Mouse (Mus musculus) kidney, embryonic 15.5 days (tissue): Measurements from ENCODE around the gene 4930467E23Rik. TPM values are rescaled to one million over a fixed set of nuclear protein-coding genes. Genes with fewer than 3 reads are reported as not detected.
"Not testable (repeated sequence)": the region's sequence is repeated elsewhere in the genome, so short reads cannot be mapped to it uniquely, and the experiment has no call there.

Source experiments
- ATAC-seq: fragments of 200-750 bp; cut with Nextera tagmentation; replicated peaks from 2 replicates; pipeline ENCODE4 v1.8.0; 2017; ENCODE audit warnings: moderate TSS enrichment; ENCODE audit not compliant: low FRiP score
- H3K27ac ChIP-seq: fragments of 300-500 bp; sonication (generic); 2 replicates; pipeline ENCODE4 v1.5.1; 2015; ENCODE audit warnings: mild to moderate bottlenecking, inconsistent platforms
- H3K27me3 ChIP-seq: fragments of 300-500 bp; sonication (generic); 2 replicates; pipeline ENCODE4 v1.6.1; 2015; ENCODE audit warnings: inconsistent platforms
- H3K36me3 ChIP-seq: fragments of 300-500 bp; sonication (generic); 2 replicates; pipeline ENCODE4 v1.6.1; 2015; ENCODE audit warnings: inconsistent platforms
- H3K4me1 ChIP-seq: fragments of 300-500 bp; sonication (generic); 2 replicates; pipeline ENCODE4 v1.6.1; 2015; ENCODE audit warnings: inconsistent platforms
- H3K4me2 ChIP-seq: fragments of 300-500 bp; sonication (generic); 2 replicates; pipeline ENCODE4 v1.6.1; 2015; ENCODE audit warnings: moderate library complexity, mild to moderate bottlenecking, inconsistent platforms
- H3K4me3 ChIP-seq: fragments of 300-500 bp; sonication (generic); replicated peaks from 2 replicates; pipeline ENCODE4 v1.5.1; 2015; ENCODE audit warnings: mild to moderate bottlenecking, inconsistent platforms
- H3K9ac ChIP-seq: fragments of 300-500 bp; sonication (generic); 2 replicates; pipeline ENCODE4 v1.6.1; 2015; ENCODE audit warnings: mild to moderate bottlenecking, inconsistent platforms
- H3K9me3 ChIP-seq: fragments of 300-500 bp; sonication (generic); replicated peaks from 2 replicates; pipeline ENCODE4 v1.6.1; 2016; ENCODE audit warnings: inconsistent platforms
- WGBS: fragments of 180-500 bp; shearing (Covaris S2); methylation state at CpG from one replicate; pipeline ENCODE4 v1.1.7; 2015; ENCODE audit warnings: mixed read lengths; 5-methylcytosine and 5-hydroxymethylcytosine counted together
- polyA plus RNA-seq: library from polyadenylated mRNA; unstranded; fragments of >200 nt; fragmentation: Nextera tagmentation; extraction: Ambion mirVana; gene quantifications from 2 replicates; pipeline ENCODE4 v1.2.1, GENCODE M21; 2015

Gene 4930467E23Rik
- polyA plus RNA-seq, 1 experiment from 2014 or later = 0.06 TPM

DNA sequence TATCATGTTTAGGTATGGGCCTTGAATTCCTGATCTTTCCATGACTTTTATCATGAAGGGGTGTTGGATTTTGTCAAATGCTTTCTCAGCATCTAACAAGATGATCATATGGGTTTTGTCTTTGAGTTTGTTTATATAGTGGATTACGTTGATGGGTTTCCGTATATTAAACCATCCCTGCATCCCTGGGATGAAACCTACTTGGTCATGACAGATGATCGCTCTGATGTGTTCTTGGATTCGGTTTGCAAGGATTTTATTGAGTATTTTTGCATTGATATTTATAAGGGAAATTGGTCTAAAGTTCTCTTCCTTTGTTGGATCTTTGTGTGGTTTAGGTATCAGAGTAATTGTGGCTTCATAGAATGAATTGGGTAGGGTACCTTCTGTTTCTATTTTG, 44.1 kb downstream of the 4930467E23Rik start:
- not testable (repeated sequence) for H3K27ac ChIP-seq, H3K4me3 ChIP-seq, H3K9ac ChIP-seq, H3K9me3 ChIP-seq, H3K4me1 ChIP-seq, H3K27me3 ChIP-seq, H3K36me3 ChIP-seq, ATAC-seq, H3K4me2 ChIP-seq
- WGBS = 84% methylated on average over 4 of the region's 4 CpGs

GRCm38 (mm10) chr8:19776311-19776710, 46.9 kb downstream of the 4930467E23Rik start:
- not testable (repeated sequence) for H3K36me3 ChIP-seq, H3K4me1 ChIP-seq, H3K9ac ChIP-seq, H3K4me3 ChIP-seq, H3K4me2 ChIP-seq, ATAC-seq, H3K27me3 ChIP-seq, H3K27ac ChIP-seq, H3K9me3 ChIP-seq

- H3K4me1 ChIP-seq, H3K9ac ChIP-seq, H3K36me3 ChIP-seq, ATAC-seq, H3K9me3 ChIP-seq, H3K4me2 ChIP-seq, H3K27ac ChIP-seq, H3K27me3 ChIP-seq, H3K4me3 ChIP-seq: not testable (repeated sequence)
- 47% methylated on average over 2 of the region's 2 CpGs for WGBS
These were observed 48.1 kb downstream of the 4930467E23Rik start for GRCm38 (mm10) chr8:19777500-19777899.

DNA sequence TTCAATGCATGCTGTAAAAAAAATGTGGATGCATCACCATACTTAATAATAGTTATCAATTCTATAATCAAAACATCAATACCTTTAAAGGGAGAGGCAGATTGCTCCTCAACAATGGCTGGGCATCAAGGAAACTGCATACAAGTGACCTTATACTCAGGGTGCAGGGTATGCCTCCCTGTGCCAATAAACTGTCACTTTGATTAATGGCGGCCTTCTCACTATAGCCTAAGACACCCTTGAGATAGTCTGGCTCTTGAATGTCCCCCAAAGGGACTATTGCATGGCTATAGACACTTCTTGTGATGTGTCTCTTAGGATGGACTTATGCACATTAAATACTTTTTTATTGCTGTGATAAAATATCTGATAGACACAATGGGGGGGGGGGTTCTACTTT, 48.8 kb downstream of the 4930467E23Rik start:
- H3K4me1 ChIP-seq, ATAC-seq, H3K36me3 ChIP-seq, H3K4me3 ChIP-seq, H3K4me2 ChIP-seq, H3K9me3 ChIP-seq, H3K9ac ChIP-seq, H3K27ac ChIP-seq, H3K27me3 ChIP-seq: not testable (repeated sequence)
- WGBS = 39% methylated on average over 1 of the region's 1 CpGs

DNA sequence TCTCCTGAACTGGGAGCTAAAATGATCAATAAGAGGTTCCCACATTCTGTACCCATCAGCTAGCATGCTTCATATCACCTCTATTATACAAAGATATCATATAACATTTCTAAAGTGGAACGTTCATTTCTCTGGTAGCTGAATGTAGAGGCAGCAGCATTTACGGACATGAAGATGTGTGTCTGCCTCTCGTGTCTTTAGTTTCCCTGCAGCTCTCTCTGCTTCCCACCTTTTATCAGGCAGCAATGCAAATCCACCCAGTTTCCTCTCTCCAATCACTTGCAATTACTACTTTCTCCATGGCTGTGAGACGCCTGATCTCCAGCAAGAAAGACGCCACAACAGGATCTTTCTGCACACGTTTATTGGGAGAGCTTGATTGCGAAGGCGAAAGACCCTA, 49.5 kb downstream of the 4930467E23Rik start:
- not testable (repeated sequence) for H3K27ac ChIP-seq, H3K27me3 ChIP-seq, H3K4me1 ChIP-seq, H3K4me2 ChIP-seq, H3K4me3 ChIP-seq, H3K36me3 ChIP-seq, ATAC-seq, H3K9me3 ChIP-seq, H3K9ac ChIP-seq
- 89% methylated on average over 8 of the region's 8 CpGs for WGBS

DNA sequence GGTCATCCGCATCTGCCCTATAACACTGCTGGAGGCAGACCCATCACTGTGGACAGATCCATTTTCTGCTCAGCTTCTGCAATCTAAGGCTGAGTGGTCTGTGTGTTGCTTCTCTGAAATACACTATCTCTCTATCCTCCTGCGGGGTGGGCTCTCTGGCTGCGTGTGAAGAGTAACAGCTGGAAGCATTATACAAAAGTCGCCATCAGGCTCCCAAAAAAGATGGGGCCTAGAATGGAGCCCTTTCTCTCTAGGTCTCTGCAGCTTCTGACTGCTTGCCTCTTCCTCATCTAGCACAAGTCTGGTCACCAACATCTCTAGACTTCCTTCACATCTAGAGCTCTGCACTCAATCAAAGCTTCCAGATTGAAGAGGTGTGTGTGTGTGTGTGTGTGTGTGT, 50.8 kb downstream of the 4930467E23Rik start:
- not testable (repeated sequence) for ATAC-seq, H3K9ac ChIP-seq, H3K36me3 ChIP-seq, H3K27ac ChIP-seq, H3K4me3 ChIP-seq, H3K27me3 ChIP-seq, H3K9me3 ChIP-seq, H3K4me2 ChIP-seq, H3K4me1 ChIP-seq
- 90% methylated on average over 4 of the region's 4 CpGs for WGBS

DNA sequence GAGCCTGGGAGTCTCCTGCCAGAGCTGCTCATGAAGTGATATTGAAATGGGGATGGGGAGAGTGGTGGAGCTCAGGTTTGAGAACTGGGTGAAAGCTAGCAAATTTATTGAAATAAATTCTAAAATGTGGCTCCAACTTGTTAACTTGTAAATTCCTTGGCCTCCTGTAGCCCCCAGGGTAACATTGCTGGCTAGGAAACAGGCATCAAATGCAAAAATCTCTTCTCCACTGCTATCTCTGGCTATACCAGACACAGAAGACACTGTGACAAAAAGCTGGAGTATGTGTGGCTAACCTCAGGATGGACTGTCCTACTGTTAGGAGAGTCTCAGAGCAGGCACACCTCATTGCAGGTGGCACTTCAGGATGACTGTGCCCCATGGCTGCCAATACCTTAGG, 51.3 kb downstream of the 4930467E23Rik start:
- H3K36me3 ChIP-seq, H3K27ac ChIP-seq, H3K4me2 ChIP-seq, ATAC-seq, H3K27me3 ChIP-seq, H3K9me3 ChIP-seq, H3K4me1 ChIP-seq, H3K9ac ChIP-seq, H3K4me3 ChIP-seq: not testable (repeated sequence)

DNA sequence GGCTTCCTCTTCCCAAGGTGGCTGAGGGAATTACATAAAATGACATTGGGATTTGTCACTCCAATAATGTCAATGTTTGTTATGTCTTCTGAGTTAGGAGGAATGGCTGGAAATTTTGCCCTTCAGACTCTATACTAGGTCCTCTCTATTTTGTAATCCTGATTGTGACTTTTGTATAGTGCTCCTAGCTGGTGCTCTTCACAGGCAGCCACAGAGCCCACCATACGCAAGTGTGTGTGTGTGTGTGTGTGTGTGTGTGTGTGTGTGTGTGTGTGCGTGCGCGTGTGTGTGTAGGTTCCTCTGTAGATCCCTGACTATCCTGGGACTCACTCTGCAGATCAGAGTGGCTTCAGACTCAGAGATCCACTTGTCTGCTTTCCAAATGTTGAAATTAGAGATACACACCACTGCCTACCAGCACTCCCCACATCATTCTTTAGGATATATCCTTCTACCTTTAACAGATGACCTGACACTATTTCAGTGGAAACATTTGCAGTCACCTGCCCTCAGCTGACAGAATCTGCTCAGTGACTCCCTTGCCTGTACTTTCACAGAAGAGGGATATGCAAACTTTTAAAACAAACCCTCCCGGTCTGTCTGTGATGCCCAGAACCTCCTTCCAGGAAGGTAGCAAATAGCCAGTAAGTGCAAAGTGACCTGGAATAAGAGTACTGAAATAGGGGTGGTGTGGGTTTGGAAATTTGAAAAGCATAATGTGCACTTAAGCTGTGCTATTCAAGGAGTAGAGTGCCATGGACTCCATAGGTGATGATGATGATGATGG, 52.1 kb downstream of the 4930467E23Rik start:
- H3K9ac ChIP-seq, H3K27ac ChIP-seq, H3K36me3 ChIP-seq, H3K27me3 ChIP-seq, H3K9me3 ChIP-seq, H3K4me3 ChIP-seq, H3K4me2 ChIP-seq, ATAC-seq, H3K4me1 ChIP-seq: not testable (repeated sequence)
- WGBS = 95% methylated on average over 5 of the region's 5 CpGs

DNA sequence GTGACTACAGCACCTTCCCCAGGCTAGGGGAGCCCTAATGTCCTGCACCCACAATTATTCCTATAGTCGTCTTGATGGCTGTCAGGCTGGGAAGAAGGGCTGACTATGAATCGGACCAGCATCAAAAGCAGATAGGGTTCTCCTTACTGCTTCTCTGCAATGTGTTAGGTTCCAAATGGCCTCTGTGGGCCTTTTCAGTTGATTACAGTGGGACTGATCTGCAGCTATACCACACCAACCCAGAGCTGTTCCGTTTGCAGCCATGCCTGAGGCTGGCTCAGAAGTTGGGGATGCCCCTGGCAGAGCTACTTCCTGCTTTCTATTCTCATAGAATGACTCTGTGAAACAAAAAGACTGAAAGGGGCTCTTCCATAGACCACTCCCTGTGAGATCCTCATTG, 53.4 kb downstream of the 4930467E23Rik start:
- not testable (repeated sequence) for H3K9me3 ChIP-seq, H3K27ac ChIP-seq, H3K4me1 ChIP-seq, H3K36me3 ChIP-seq, H3K4me3 ChIP-seq, ATAC-seq, H3K27me3 ChIP-seq, H3K4me2 ChIP-seq, H3K9ac ChIP-seq
- WGBS = 84% methylated on average over 3 of the region's 3 CpGs

- WGBS = 92% methylated on average over 1 of the region's 5 CpGs
- not testable (repeated sequence) for H3K9me3 ChIP-seq, H3K9ac ChIP-seq, H3K27me3 ChIP-seq, H3K4me1 ChIP-seq, H3K4me3 ChIP-seq, H3K27ac ChIP-seq, H3K4me2 ChIP-seq, ATAC-seq, H3K36me3 ChIP-seq
These were observed 54.5 kb downstream of the 4930467E23Rik start for GRCm38 (mm10) chr8:19783860-19784259.

DNA sequence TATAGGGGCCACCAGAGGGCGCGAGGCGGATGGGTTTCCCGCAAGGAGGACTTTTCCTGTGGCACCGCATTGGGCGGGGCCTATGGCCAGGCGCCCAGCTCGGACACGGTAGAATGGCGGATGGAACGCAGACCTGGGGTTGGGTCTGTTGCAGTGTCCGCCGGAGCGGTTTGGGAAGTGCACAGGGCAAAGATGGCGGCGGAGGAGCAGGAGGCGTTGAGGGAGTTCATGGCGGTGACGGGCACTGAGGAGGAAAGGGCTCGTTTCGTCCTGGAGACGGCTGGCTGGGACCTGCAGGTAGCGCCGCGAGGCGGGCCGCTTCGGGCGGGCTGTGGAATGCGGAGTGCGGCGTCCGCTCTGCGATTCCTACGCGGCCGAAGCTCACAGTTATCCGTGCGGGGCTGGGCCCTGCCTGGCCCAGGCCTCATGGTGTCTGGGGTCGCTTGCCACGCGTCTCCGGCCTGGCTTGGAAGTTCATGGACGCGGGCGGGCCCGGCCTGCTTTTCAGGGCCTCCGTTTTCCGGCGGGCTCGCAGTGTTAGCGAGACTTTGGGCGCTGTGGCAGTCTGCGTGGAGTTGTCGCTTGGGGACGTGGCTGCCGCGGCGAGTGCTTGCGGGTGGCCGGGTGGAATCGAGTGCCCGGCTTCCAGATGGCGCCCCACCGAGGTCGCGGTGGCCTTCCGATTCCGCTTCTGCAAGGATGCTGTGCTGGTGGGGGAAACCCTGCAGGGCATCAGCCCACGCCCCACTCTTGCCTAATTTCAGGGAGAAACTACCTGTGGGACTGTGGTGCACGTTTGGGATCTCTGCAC, 55.4 kb downstream of the 4930467E23Rik start:
- ATAC-seq = peak; percentile 100

GRCm38 (mm10) chr8:19792696-19793095, 63.3 kb downstream of the 4930467E23Rik start:
- WGBS = 75% methylated on average over 7 of the region's 7 CpGs
- H3K9ac ChIP-seq, H3K36me3 ChIP-seq, H3K4me1 ChIP-seq, H3K9me3 ChIP-seq, H3K27me3 ChIP-seq, H3K4me2 ChIP-seq, H3K4me3 ChIP-seq, ATAC-seq, H3K27ac ChIP-seq: not testable (repeated sequence)

More for the DNA sequence above, 55.4 kb downstream of the 4930467E23Rik start:
- H3K36me3 ChIP-seq, H3K9me3 ChIP-seq, H3K27me3 ChIP-seq, H3K4me1 ChIP-seq: not testable (repeated sequence)
- Histone ChIP-seq H3K9ac (peak overlapping the region; percentile 97), H3K4me3 (peak overlapping the region; percentile 55), H3K4me2 (peak overlapping the region; percentile 53), H3K27ac (peak overlapping the region; percentile 91)
- WGBS = 12% methylated on average over 71 of the region's 71 CpGs
